Mouse (Mus musculus) ovary, adult 18-20 months (tissue): Measurements from ENCODE around the gene Rpl13a.

Experiments
- DNase-seq: peaks from one replicate; pipeline ENCODE4 v3.0.0; 2022; ENCODE audit warnings: low spot score, mixed read lengths

Gene Rpl13a

DNA sequence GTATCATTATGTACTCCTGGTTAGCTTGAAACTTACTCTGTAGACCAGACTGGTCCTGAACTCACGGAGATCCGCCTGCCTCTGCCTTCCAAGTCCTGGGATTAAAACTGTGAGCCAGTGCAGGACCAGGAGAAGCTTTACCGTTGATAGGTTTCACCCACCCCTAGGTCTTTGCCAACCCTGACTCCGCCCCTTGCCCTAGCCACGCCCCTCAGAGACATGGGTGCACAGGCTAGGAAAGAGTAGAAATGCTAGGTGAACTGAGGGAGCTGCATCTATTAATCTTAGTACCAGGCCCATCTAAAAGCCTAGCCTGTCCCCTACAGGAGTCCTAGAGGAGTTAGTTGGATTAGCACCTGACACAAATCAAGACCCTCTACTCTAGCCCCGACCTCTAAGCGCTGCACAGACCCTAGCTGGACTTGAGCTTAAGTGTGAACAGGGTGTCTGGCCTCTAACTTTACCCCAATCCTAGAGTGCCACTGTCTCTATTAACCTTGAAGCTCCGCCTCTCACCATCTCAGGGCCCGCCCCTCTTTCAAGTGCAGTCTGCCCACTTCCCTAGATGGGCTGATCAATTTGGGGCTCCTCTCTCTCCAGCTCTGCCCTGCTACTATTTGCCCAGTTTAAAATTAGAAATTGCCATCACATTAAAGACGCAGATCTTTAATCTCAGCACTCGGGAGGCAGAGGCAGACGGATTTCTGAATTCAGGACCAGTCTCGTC, 38.1 kb downstream of the Rpl13a start:
- DNase-seq: no peak

DNA sequence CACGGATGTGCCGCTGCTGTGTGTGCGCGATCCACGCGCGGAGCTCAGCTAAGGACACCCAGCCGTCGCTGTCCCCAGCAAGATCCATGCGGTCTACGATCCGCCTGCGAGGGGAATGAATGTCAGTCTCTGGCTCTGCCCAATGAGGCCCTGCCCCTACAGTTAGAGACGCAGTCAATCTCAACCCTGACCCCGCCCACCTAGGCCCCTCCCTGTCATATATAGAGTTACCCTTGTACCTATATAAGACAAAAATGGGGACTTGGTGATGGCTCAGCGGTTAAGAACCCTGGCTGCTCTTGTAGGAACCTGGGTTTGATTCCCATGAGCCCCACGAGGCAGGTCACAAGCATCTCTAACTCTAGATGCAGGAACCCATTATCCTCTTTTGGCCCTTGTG, 40.0 kb downstream of the Rpl13a start:
- no peak for DNase-seq

DNA sequence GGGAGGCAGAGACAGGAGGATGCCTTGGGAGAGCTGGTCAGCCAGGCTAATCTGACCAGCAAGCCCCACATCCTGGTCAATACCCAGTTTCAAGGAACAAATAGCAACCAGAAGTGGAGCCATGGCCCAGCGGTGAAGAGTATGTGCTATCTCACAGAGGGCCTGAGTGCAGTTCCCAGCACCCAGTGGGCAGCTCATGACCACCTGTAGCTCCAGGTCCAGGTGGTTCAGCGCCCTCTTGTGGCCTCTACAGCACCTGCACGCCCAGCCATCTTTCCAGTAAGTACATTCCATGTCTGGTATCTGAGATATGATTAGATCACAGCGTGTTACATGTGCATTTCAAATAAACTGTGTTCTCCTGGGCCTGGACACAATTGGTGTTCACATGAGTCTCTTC, 42.5 kb downstream of the Rpl13a start:
- no peak for DNase-seq

DNA sequence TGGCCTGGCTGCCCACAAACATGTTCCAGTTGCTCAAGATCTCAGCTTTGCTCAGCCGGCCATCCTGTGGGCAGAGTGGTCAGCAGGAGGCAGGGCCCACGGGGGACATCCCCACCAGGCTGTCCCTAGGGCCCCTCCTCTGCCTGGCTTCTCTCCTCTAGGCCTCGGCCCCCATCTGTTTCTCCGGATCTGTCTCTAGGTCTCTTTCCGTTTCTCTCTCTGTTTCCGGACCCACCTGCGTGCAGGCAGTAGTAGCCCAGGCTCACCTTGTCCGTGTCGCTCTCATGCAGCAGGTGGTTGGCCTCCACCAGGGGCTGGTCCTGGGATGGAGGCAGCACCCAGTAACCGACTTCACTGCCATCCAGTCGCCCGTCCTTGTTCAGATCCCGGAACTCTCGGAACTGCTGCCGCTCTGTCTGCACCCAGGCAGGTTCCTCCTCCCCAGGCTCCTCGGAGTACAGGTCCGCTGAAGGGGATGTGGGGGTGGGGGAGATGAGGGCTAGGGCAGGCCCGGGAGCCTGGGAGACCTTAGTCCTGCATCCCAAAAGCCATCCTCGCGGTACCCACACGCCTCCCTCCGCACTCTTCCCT, 45.2 kb downstream of the Rpl13a start:
- no peak for DNase-seq

DNA sequence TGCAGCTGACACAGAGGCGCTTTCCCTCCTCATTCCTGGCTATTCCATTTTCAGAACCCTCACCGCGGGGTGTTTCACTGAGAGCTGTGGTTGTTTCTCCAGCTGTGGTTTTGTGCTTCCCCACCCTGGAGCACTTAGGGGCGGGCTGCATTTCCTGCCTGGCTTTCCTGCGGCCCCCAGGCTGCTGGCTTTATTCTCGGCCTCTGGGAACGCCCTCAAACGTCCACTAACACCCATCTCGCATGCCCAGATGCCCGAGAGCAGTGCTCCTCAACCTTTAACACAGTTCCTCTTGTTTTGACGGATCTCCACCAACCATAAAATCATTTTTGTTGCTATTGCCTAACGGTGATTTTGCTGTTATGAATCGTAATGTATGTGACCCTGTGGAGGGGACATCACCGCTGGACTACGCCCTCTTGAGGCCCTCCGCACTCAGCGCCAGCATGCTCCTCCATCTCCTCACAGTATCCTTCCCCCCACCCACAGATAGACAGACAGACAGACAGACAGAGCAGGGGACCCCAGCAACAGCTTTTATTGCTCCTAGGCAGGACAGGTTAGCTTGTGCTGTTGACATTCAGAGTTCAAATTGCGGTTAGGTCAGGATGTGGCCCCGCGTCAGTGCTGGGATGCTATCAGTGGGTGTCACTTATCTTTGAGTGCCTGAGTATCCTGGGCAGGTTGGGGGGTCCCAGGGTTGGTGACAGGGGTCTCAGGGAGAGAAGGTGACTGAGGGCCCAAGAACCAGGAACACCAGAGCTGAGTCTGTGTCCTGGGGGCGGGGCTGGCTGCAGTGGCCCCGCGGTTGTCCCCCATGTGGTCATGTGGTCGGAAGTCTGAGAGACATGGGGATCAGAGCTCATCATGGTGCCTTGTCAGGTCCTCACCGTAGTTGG, 45.9 kb downstream of the Rpl13a start:
- DNase-seq: no peak

DNA sequence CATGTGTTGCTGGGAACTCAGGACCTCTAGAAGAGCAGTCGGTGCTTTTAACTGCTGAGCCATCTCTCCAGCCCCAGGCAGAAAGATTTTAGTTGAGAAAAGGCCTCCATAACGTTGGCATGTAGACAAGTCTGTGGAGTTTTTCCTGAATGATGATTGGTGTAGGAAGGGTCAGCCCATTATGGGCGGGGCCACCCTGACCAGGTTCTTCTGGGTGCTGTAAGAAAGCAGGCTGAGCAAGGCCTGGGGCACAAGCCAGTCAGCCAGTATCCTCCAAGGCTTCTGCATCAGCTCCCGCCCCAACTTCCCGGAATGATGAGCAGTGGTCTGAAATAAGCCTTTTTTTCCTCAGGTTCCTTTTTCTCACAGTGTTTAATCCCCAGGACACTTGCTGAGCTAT, 47.5 kb downstream of the Rpl13a start:
- DNase-seq: no peak

DNA sequence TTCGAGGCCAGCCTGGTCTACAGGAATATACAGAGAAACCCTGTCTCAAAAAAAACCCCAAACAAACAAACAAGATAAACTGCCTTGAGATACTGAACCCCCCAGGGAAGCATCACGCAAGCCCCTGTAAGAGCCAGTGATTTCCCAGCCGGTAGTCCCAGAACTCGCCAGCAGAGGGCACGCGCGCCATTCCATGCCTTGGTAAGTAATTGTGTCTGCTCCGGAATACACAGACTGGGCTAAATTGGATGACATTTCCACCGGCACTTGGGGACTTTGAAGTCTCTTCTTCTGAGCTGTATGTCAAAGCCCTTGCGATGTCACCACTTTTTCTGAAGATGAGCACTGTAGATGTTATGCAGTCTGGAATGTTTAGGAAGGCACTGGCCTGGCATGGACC, 48.7 kb downstream of the Rpl13a start:
- peak; percentile 69 for DNase-seq

DNA sequence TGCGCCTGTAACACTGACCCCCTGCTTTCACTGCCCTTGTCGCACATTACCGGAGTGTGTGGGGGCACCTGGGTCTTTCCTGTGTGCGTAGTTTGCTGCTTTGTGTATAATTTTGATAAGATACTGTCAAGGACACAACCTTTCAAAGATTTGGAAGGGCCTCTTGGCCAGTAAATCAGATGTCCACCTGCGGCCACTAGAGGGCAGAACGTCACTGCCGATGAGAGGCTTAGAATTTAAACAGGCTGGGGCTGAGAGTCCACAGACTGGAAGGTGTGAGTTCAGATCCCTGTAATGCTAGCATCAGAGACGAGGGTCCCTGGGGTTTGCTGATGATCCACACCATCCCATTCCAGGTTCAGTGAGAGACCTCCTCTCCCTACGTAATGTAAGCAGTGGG, 50.0 kb downstream of the Rpl13a start:
- DNase-seq: no peak

DNA sequence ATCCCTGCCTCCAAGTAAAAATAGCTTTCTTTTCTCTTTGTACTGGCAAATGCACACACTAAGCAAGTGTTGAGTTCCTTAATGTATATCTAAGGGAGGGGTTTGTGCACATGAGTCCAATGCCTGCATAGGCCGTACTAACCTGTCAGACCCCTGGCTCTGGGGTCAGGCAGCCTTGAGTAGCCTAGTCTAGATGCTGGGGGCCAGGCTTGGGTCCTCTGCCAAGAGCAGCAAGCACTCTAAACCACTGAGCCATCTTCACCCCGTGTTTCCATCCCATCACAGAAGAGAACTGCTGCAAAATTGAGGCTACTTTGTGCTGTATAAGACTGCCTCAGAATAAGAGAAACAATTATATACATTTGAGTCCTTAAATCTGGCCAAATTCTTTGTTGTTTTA, 50.7 kb downstream of the Rpl13a start:
- DNase-seq: no peak

DNA sequence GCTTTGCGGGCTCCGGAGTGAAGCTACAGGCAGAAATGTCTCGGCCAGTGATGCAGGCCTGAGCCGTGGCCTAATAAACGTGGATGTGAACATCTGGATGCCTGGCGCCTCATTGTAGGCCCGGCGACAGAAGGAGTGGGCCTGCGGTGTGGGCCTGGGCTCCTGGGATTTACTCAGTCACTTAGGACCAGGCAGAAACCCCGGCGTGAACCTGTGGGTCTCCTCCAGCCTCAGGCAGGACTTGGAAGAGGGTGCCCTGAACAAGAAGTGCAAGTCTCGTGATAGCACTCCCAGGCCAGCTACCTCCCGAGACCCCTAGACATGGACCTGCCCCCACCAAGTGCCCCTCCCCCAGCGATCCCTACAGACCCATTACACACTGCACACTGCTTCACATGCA, 51.2 kb downstream of the Rpl13a start:
- DNase-seq: no peak

DNA sequence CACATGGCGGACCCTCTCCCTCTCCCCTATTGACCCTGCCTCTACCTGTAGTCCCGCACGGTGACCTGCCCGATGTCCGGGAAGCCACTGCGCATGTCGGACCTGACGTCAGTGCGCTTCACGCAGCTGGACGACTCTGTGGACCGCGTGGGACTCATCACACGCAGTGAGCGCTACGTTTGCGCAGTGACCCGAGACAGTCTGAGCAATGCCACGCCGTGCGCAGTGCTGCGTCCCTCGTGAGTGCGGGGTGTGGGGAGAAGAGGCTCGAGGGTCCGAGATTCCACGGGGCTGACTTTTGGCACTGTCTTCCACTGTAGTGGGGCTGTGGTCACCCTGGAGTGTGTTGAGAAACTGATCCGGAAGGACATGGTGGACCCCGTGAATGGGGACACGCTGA, 52.1 kb downstream of the Rpl13a start:
- no peak for DNase-seq
